Mouse (Mus musculus): ENCODE results near the gene Gm20683. TPM values are rescaled to one million over a fixed set of nuclear protein-coding genes. Genes with fewer than 3 reads are reported as not detected.

Gene Gm20683
- polyA plus RNA-seq, 1 experiment from 2014 or later: 0.46 TPM

DNA sequence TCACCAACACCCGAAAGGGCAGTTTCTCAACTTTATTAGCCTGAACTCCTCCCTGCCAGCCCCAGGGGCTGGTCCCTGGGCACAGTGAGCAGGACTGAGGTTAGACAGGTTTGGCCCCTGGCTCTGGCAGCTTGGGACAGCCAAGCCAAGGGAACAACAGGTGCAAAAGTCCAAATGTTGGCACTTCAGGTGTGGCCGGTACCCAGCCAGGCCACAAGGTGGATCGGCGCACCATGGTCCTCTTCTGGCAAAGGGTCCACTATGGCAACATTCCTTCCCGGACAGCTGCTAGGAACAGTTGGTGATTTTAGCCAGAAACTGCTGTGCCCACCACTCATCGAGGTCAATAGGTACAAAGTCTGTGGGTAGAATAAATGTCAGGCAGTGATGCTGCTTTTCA, 22.1 kb upstream of the Gm20683 start:
- Histone ChIP-seq H3K9ac (no peak overlapping the region), H3K4me3 (replicated peaks) (no peak overlapping the region), H3K4me1 (replicated peaks) (peaks cover 59% of the 10 kb centered on the region), H3K27me3 (no peaks in the 10 kb centered on the region), H3K36me3 (replicated peaks) (peaks cover 20% of the 10 kb centered on the region), H3K9me3 (replicated peaks) (no peaks in the 10 kb centered on the region), H3K4me2 (no peak overlapping the region), H3K27ac (replicated peaks) (no peak overlapping the region)
- ATAC-seq (ENCODE audit: insufficient read depth): no peak
- WGBS (ENCODE audit: insufficient replicate concordance): 79% methylated on average over 6 of the region's 6 CpGs

DNA sequence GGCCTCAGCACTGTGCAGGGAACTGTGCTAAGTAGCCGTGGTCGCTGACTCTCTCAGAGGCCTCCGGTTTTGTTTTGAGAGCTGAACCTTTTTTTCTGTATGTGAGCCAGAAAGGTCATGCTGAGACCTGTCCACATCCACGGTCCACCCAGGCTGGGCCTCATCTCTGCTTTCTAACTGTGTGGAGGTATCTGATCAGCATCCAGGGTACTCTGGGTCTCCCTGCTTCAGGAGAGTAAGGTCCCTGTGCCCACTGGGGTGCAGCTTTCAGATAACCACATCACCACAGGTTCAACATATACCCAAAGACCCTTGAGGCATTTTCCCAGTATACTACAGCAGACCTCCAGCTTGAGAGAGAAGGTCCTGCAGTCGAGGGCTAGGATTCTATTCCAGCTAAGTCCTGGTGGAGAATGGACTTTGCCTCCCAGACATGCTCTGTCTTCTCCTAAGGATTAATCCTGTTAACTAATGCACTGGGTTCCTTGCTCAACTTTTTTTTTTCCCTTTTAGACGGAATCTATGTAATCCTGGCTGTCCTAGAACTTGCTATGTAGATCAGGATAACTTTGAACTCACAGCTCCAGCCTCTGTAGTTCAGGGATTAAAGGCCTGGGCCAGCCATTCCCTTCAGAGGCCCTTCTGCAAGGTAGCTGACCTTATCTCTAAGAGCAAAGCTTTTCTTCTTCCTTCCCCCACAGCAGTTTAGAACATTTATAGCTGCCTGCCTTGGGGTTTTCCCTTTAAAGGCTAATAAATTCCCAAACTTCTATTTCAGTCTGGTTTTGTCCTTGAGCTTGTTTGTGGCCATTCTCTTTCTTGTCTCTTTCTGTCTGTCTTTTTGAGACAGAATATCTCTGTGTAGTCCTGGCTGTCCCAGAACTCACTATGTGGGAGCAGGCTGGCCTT, 20.4 kb upstream of the Gm20683 start:
- Histone ChIP-seq H3K4me3 (replicated peaks) (peak overlapping the region; percentile 80), H3K9me3 (replicated peaks) (no peaks in the 10 kb centered on the region), H3K36me3 (replicated peaks) (peaks cover 20% of the 10 kb centered on the region), H3K4me2 (peak overlapping the region; percentile 98), H3K27ac (replicated peaks) (peak overlapping the region; percentile 68), H3K4me1 (replicated peaks) (peaks cover 48% of the 10 kb centered on the region), H3K27me3 (no peaks in the 10 kb centered on the region), H3K9ac (peak overlapping the region; percentile 75)
- WGBS (ENCODE audit: insufficient replicate concordance): 7% methylated on average over 6 of the region's 6 CpGs
- ATAC-seq (ENCODE audit: insufficient read depth): peak; percentile 12; the same call in 1 of the 2 replicates

DNA sequence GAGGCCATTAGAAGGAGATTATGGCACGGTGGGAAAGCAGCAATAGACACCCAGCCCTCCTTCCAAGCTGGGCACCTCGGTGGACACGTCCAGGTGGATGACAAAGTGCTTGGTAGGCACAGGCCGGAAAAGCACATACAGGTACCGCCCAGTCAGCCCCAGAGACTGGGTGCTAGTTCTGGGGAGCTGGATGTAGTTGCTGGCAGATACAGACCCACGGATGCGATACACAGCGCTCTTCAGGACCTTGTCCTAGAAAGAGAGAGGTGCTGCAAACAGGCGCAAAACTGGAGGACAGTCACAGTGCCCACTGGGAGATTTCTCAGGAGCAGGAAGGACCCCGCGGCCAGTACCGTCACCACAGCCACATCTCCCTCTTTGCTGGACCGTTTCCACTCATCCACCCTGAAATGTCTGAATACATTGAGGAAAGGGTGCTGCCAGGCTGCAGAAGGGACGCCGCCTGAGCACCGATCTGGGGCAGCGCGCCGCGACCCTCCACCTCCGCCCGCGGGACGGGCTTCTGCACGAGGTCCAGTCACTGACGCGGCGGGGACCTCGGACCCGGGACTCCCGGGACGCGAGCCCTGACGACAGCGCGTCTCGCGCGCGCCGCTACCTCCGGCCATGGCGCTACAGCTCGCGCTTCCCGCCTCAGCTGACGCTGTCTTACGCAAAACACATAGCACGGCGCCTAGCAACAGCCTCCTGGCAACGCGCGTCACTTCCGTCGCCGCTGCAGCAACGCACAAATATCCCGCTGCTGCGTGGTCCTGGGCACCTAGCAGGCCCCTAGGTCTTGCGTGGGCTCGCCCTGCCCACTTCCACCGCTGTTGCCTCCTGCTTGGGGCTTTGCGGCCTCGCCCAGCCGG, 19.5 kb upstream of the Gm20683 start, which contains the start of gene Wdr90:
TSS of gene Wdr90 (minus strand) at position 670 of the 872 bp plus-strand sequence.
- H3K9me3 ChIP-seq (replicated peaks): no peaks in the 10 kb centered on the region
- peak within 1 kb of the TSS; percentile 80 for H3K4me3 ChIP-seq (replicated peaks)
- no peaks in the 10 kb centered on the region for H3K27me3 ChIP-seq
- WGBS (ENCODE audit: insufficient replicate concordance): 4% methylated on average over 65 of the region's 65 CpGs
- H3K4me2 ChIP-seq: peak within 1 kb of the TSS; percentile 98
- H3K4me1 ChIP-seq (replicated peaks): peaks cover 39% of the 10 kb centered on the region
- ATAC-seq (ENCODE audit: insufficient read depth): peak; percentile 85
- H3K9ac ChIP-seq: peak within 1 kb of the TSS; percentile 75
- peaks cover 20% of the 10 kb centered on the region for H3K36me3 ChIP-seq (replicated peaks)
- H3K27ac ChIP-seq (replicated peaks): peak within 1 kb of the TSS; percentile 68

DNA sequence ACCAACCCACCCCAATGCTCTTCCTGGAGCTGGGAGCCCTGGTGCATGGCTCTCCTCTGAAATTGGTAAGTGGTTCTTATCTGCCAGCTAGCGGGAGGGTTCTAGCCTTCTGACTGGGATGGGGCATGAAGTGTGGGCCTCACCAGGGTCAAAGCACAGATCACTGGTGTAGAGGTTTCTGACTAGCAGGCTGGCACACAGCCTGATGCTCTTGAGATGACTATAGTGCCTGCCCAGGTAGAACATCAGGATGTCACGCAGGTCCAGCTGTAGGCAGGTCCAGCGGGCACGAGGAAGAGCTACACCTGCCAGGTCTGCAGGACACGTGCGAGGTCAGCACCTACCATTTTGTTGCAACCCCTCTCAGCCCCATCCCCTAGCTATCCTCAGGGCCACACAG, 18.7 kb upstream of the Gm20683 start:
- no peak overlapping the region for H3K27ac ChIP-seq (replicated peaks)
- ATAC-seq (ENCODE audit: insufficient read depth): no peak
- H3K36me3 ChIP-seq (replicated peaks): peaks cover 22% of the 10 kb centered on the region
- peaks cover 36% of the 10 kb centered on the region for H3K4me1 ChIP-seq (replicated peaks)
- 80% methylated on average over 6 of the region's 6 CpGs for WGBS (ENCODE audit: insufficient replicate concordance)
- peak overlapping the region; percentile 80 for H3K4me3 ChIP-seq (replicated peaks)
- H3K9ac ChIP-seq: peak overlapping the region; percentile 75; the same call in 1 of the 2 replicates
- no peaks in the 10 kb centered on the region for H3K27me3 ChIP-seq
- peak overlapping the region; percentile 98 for H3K4me2 ChIP-seq
- no peaks in the 10 kb centered on the region for H3K9me3 ChIP-seq (replicated peaks)

DNA sequence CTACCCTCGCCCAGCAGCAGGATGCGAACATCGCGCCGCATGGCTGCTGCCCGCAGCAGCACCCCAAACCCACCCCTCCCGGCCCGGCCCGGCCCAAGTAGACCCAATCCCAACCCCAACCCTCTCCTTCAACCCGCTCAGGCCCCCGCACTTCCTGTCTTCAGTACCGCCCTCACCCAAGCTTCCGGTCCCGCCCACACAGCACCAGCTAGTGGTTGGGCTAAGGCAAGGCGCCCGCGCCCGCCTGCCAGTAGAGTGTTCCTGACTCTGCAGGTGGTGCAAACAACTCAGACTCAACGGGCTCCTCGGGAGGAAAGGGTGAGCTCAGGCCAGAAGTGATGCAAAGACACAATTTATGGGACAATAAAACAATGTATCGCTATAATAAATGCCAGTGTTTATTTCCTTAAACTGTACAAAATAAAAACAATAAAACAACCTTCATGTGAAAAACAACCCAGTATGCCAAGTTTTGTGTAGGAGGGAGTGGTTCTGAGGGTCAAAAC, 2.9 kb upstream of the Gm20683 start, which contains the start of gene Rhot2:
TSS of gene Rhot2 (minus strand) at position 456 of the 506 bp plus-strand sequence.
- 1% methylated on average over 21 of the region's 21 CpGs for WGBS (ENCODE audit: insufficient replicate concordance)

DNA sequence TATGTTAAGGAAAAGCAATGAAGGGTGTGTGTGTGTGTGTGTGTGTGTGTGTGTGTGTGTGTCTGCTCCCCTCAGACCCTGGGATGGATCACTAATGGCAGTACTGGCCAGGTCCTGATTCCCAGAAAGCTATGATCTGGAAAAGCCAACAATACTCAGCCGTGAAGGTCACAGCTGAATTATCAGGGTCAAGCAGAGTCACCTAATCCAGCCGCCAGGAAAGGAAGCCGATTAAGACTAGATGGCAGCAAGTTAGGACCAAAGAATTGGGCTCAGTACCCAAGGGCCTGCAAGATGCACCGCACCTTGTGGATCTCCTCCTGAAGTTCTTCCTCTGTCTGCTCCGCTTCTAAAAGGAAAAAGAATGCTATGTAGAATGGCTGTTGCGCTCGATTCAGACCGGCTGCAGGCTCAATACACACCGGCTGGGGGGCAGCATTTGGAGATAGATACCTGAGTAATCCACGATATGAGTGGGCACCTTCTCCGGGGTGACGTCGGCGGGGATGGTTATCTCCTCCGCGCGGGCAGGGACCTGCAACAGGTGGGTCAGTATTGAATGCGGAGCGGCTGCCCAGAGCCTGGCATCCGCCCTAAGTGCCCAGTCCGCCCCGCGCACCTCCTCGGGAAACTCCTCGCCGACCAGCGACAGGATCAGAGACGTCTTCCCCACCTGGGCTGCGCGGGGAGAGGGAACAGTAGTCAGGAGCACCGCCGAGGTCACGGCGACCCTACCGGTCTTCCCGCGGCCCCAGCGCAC, 2.3 kb upstream of the Gm20683 start:
- 2% methylated on average over 38 of the region's 38 CpGs for WGBS (ENCODE audit: insufficient replicate concordance)
- H3K27me3 ChIP-seq: no peaks in the 10 kb centered on the region
- peak; percentile 51 for ATAC-seq (ENCODE audit: insufficient read depth)

More for the DNA sequence above, 2.9 kb upstream of the Gm20683 start, which contains the start of gene Rhot2:
- peak; percentile 89 for ATAC-seq (ENCODE audit: insufficient read depth)
- Histone ChIP-seq H3K4me2 (peak within 1 kb of the TSS; percentile 88), H3K4me1 (replicated peaks) (peaks cover 47% of the 10 kb centered on the region), H3K9ac (peak within 1 kb of the TSS; percentile 85), H3K27ac (replicated peaks) (peak within 1 kb of the TSS; percentile 90), H3K9me3 (replicated peaks) (no peaks in the 10 kb centered on the region), H3K4me3 (replicated peaks) (peak within 1 kb of the TSS; percentile 93), H3K27me3 (no peaks in the 10 kb centered on the region), H3K36me3 (replicated peaks) (peaks cover 66% of the 10 kb centered on the region)

DNA sequence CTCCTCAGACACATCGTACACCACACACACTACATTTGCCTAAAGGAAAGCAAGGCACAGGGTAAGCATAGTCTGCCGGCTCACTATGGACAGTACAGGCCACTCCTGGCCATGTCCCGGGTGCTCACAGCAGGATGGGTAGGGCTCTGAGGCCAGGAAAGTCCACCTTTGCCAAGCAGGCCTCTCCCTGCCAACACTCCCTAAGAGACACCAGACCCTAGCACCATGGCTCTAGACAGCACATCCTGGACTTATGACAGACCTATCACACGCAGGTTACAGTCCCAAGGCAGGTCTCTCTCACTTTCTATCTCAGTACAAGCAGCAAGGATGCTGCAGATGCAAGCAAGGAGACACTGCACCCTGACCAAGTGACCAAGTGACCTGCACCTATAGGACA, 1.6 kb upstream of the Gm20683 start:
- no peak for ATAC-seq (ENCODE audit: insufficient read depth)
- H3K27me3 ChIP-seq: no peaks in the 10 kb centered on the region
- peak overlapping the region; percentile 93 for H3K4me3 ChIP-seq (replicated peaks)
- 80% methylated on average over 4 of the region's 4 CpGs for WGBS (ENCODE audit: insufficient replicate concordance)
- H3K9me3 ChIP-seq (replicated peaks): no peaks in the 10 kb centered on the region
- peaks cover 68% of the 10 kb centered on the region for H3K36me3 ChIP-seq (replicated peaks)
- H3K4me1 ChIP-seq (replicated peaks): peaks cover 57% of the 10 kb centered on the region
- peak overlapping the region; percentile 85 for H3K9ac ChIP-seq
- peak overlapping the region; percentile 90 for H3K27ac ChIP-seq (replicated peaks)
- H3K4me2 ChIP-seq: peak overlapping the region; percentile 88

More for the DNA sequence above, 2.3 kb upstream of the Gm20683 start:
- H3K4me1 ChIP-seq (replicated peaks): peaks cover 53% of the 10 kb centered on the region
- H3K27ac ChIP-seq (replicated peaks): peak overlapping the region; percentile 90
- H3K4me2 ChIP-seq: peak overlapping the region; percentile 88
- H3K36me3 ChIP-seq (replicated peaks): peaks cover 69% of the 10 kb centered on the region
- peak overlapping the region; percentile 85 for H3K9ac ChIP-seq
- no peaks in the 10 kb centered on the region for H3K9me3 ChIP-seq (replicated peaks)
- H3K4me3 ChIP-seq (replicated peaks): peak overlapping the region; percentile 93

DNA sequence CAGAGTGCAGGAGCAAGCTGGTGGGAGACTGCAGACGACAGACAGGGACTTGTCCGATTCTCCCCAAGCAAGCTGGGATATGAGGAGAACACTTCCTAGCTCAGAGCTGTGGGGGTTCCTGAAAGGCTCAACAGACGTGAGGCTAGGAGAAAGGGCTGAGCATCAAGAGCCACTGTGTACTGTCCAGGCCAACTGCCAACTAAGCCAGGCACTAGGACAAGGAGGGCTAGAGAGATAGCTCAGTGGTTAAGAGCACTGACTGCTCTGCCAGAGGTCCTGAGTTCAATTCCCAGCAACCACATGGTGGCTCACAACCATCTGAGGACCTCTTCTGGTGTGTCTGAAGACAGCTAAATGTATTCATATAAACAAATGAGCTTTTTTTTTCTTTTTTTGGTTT, 946 bp upstream of the Gm20683 start:
- Histone ChIP-seq H3K36me3 (replicated peaks) (peaks cover 69% of the 10 kb centered on the region), H3K4me1 (replicated peaks) (peaks cover 63% of the 10 kb centered on the region), H3K9me3 (replicated peaks) (no peaks in the 10 kb centered on the region), H3K9ac (no peak overlapping the region), H3K4me2 (peak overlapping the region; percentile 88; the same call in 1 of the 2 replicates), H3K27ac (replicated peaks) (no peak overlapping the region), H3K27me3 (no peaks in the 10 kb centered on the region), H3K4me3 (replicated peaks) (no peak overlapping the region)
- ATAC-seq (ENCODE audit: insufficient read depth): no peak
- 79% methylated on average over 3 of the region's 3 CpGs for WGBS (ENCODE audit: insufficient replicate concordance)

DNA sequence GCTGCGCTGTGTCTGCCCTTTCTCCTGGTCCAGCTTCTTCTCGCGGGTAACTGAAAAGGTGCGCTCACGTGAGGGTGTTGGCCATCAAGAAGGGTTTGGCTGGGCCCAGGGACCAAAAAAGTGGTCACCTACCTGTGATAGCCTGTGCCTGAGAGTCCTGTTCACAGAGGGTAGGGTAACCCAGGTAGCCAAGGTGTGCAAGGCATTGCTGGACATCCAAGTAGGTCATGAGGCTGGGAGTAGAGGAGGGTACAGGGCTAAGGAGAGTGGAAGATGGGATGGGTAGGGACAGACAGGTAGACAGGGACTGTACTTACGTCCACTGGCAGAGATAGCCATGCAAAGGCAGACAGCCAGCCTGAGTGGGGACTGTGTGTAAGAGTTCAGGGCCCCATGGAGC, 1.0 kb downstream of the Gm20683 start:
- no peak overlapping the region for H3K27ac ChIP-seq (replicated peaks)
- WGBS (ENCODE audit: insufficient replicate concordance): 86% methylated on average over 6 of the region's 6 CpGs
- no peak for ATAC-seq (ENCODE audit: insufficient read depth)
- no peak overlapping the region for H3K4me3 ChIP-seq (replicated peaks)
- H3K9ac ChIP-seq: no peak overlapping the region
- no peaks in the 10 kb centered on the region for H3K9me3 ChIP-seq (replicated peaks)
- no peak overlapping the region for H3K4me2 ChIP-seq
- peaks cover 82% of the 10 kb centered on the region for H3K4me1 ChIP-seq (replicated peaks)
- H3K36me3 ChIP-seq (replicated peaks): peaks cover 66% of the 10 kb centered on the region
- H3K27me3 ChIP-seq: no peaks in the 10 kb centered on the region
